Mouse (Mus musculus) testis, adult 2 months (tissue): Measurements from ENCODE around the gene Crot. TPM values are rescaled to one million over a fixed set of nuclear protein-coding genes. Genes with fewer than 3 reads are reported as not detected.

Experiments used
- H3K27ac ChIP-seq: fragments of 200-500 bp; 2 replicates; pipeline ENCODE4 v1.5.1; 2012; ENCODE audit warnings: low read depth, low read length; ENCODE audit not compliant: control insufficient read depth, insufficient read depth
- H3K27me3 ChIP-seq: fragments of 200-500 bp; 2 replicates; pipeline ENCODE4 v1.6.1; 2012; ENCODE audit warnings: mild to moderate bottlenecking, low read length, moderate library complexity; ENCODE audit not compliant: control insufficient read depth, insufficient read depth
- H3K36me3 ChIP-seq: fragments of 200-500 bp; 2 replicates; pipeline ENCODE4 v1.6.1; 2012; ENCODE audit warnings: mild to moderate bottlenecking, low read length; ENCODE audit not compliant: control insufficient read depth, insufficient read depth
- H3K4me1 ChIP-seq: fragments of 200-500 bp; 2 replicates; pipeline ENCODE4 v1.6.1; 2012; ENCODE audit warnings: low read length; ENCODE audit not compliant: control insufficient read depth, insufficient read depth
- H3K4me3 ChIP-seq: fragments of 200-500 bp; 2 replicates; pipeline ENCODE4 v1.5.1; 2012; ENCODE audit warnings: low read depth, mild to moderate bottlenecking, low read length, moderate library complexity, mixed read lengths; ENCODE audit not compliant: control insufficient read depth
- CTCF ChIP-seq: fragments of 200-500 bp; IDR thresholded peaks from 2 replicates; pipeline ENCODE4 v1.5.1; 2012; ENCODE audit warnings: low read depth, mild to moderate bottlenecking, inconsistent platforms, low read length, moderate library complexity; ENCODE audit not compliant: control insufficient read depth, insufficient read depth, insufficient replicate concordance
- POLR2A ChIP-seq: fragments of 200-500 bp; IDR thresholded peaks from 2 replicates; pipeline ENCODE4 v1.6.1; 2012; ENCODE audit warnings: low read depth, mild to moderate bottlenecking, inconsistent platforms, low read length, moderate library complexity; ENCODE audit not compliant: control insufficient read depth
- polyA plus RNA-seq: library from polyadenylated mRNA; depleted of rRNA; stranded (reverse); fragments of >200 nt; gene quantifications from 2 replicates; pipeline ENCODE4 v1.2.3, GENCODE M21; 2012

Crot gene
- polyA plus RNA-seq, 1 experiment: 3.8 TPM

DNA sequence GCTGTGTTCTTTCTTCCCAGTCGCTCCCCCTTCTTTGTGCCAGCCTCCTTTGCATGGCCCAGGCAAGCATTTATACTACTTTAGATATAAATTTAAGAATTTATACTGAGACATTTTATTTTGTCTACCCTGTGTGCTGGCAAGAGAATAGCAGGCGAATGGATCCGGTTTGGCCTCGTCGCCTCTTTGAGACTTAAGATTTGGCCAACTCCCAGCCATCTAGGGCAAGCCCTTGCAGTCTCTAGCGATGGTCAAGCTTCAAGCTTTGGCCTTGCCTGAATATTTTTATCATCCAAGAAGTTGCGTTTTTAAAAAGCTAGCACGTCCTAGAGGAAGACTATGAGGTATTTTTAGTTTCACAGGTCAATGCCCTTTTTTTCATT is 380 bp upstream of the Crot start:
- Histone ChIP-seq H3K36me3 (no peaks in the 10 kb centered on the region), H3K4me1 (peaks cover 3% of the 10 kb centered on the region; the same call in 1 of the 2 replicates), H3K27ac (peak overlapping the region; percentile 46; the same call in 1 of the 2 replicates), H3K4me3 (peak overlapping the region; percentile 91), H3K27me3 (no peaks in the 10 kb centered on the region)
- TF ChIP-seq CTCF (no peak), POLR2A (no peak)

DNA sequence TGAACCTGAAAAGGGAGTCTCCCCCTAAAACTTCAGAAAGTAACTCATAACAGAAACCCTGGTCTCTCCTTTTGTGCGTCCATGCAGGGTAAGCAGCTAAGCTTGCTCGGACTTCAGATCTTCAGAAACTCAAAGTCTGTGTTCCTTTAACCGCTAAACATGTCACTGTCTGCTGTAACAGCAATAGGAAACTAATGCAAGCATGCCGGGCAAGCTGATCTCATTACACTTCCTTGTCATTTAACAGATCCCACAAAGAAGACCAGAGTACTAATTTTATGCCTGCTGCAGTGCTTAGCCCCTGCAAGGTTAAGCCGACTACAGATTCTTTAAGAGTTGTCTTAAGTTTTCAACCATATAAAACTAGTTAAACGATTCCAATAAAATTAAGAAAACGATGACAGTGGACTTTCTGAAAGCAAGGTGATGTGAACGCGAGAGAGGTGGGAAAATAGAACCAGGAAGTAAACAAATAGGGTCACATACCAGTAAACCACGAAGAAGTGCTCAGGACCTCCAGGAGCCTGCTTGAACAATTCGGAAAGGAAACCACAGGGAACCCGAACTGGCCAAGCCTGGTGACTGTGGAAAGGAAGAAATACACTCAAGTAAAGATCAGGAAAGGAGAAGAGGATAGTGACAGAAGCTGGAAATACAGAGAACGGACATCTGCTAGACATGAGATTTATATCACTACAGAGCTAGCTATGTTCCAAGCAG is 998 bp downstream of the Crot start:
- Histone ChIP-seq H3K4me1 (peaks cover 3% of the 10 kb centered on the region; the same call in 1 of the 2 replicates), H3K27me3 (no peaks in the 10 kb centered on the region), H3K36me3 (no peaks in the 10 kb centered on the region), H3K4me3 (peak overlapping the region; percentile 91), H3K27ac (no peak overlapping the region)
- TF ChIP-seq CTCF (no peak), POLR2A (no peak)

DNA sequence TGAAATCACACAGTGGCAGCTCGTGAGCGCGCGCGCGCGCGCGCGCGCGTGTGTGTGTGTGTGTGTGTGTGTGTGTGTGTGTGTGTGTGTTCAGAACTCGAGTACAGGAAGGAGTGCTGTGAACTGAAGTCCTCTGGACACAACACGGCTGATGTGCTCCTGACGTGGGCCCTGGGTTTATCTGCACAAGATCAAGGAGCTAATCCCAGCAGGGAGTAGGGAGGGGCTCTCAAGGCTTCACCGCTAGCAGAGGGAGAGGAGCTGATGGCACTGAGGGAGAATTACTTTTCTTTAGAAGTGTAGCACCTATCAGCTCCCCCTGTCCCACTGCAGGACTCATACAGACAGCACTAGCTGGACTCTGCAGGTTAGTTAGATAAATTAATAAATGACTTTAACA is 5.5 kb downstream of the Crot start:
- Histone ChIP-seq H3K27ac (no peak overlapping the region), H3K27me3 (no peaks in the 10 kb centered on the region), H3K4me3 (no peak overlapping the region), H3K4me1 (peaks cover 3% of the 10 kb centered on the region; the same call in 1 of the 2 replicates), H3K36me3 (peaks cover 3% of the 10 kb centered on the region; the same call in 1 of the 2 replicates)
- no peak for TF ChIP-seq CTCF
- no peak for TF ChIP-seq POLR2A

DNA sequence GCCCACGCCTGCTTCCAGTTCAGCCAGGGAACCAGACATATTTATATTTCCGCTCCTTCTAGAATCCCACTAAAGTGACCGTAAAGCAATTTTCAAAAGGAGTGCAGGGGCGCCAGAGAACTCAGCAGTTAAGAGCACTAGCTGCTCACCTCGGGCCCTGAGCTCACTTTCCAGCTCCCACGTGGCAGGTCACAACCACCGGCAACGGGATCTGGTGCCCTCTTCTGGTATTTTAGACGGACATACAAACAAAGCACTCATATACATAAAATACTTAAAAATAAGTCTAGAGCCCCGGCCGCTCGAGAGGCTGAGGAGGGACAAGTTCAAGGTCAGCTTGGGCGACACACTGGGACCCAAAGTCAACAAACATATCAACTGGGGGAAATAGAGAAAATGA is 6.6 kb downstream of the Crot start:
- no peak overlapping the region for H3K27ac ChIP-seq
- H3K27me3 ChIP-seq: no peaks in the 10 kb centered on the region
- no peak for TF ChIP-seq CTCF
- TF ChIP-seq POLR2A: no peak
- peaks cover 3% of the 10 kb centered on the region; the same call in 1 of the 2 replicates for H3K36me3 ChIP-seq
- no peaks in the 10 kb centered on the region for H3K4me1 ChIP-seq
- no peak overlapping the region for H3K4me3 ChIP-seq

DNA sequence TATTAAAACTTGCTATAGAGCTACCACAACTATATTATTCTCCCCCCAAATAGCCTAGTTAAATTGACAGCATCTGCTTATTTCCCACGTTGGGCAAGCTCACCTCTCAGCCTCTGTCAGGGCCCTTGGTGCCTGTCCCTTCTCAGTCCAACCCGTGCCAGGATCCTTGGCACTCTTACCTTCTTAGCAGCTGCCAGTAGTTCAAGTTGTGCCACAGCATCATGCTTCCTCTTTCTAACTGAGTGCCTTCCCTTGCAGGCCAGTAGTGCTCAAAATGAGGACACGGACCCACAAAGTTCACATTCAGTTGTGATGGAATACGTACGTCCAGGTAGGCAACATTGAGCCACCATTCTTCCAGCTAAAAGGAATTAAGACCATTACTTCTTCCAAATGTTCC is 9.2 kb downstream of the Crot start:
- Histone ChIP-seq H3K36me3 (peaks cover 4% of the 10 kb centered on the region), H3K4me3 (no peak overlapping the region), H3K4me1 (no peaks in the 10 kb centered on the region), H3K27me3 (no peaks in the 10 kb centered on the region), H3K27ac (no peak overlapping the region)
- TF ChIP-seq CTCF (no peak), POLR2A (no peak)

DNA sequence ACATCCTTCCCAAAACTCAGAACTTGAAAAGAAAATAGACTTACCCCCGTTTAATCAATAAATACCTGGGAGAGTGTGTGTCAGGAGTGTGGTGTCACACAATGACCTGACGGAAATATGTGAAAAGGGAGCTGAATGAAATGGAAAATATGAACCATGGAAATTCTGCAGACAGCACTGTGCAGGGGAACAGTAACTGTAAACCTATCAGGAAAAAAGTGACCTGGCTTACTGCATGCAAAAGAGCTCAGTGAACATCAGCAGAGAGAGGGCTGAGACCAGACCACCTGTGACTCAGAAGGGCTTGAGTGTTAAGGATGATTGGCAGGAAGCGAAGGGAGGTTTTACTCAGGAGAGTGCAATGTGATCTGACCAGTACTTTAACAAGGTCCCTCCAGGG is 11.7 kb downstream of the Crot start:
- Histone ChIP-seq H3K27me3 (no peaks in the 10 kb centered on the region), H3K27ac (no peak overlapping the region), H3K36me3 (peaks cover 4% of the 10 kb centered on the region), H3K4me1 (no peaks in the 10 kb centered on the region), H3K4me3 (no peak overlapping the region)
- TF ChIP-seq CTCF (no peak), POLR2A (no peak)

DNA sequence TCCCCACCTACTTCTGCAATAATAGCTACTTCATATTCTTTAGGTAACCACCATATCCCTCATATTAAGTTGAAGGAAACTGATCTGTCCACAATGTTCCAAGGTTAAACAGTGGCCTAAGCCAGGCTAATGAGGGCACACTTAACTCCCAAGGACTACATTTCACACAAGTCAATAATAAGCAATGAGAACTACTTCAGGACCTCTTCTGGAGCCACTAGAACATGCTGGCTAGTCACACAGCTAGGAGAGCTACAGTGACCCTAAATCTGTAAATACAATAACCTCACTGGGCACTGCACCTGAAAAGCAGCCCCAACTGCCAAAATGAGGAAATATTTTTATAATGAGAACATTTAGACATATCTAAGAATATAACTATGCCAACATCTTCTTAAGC is 22.4 kb downstream of the Crot start:
- Histone ChIP-seq H3K4me3 (no peak overlapping the region), H3K4me1 (no peaks in the 10 kb centered on the region), H3K27ac (no peak overlapping the region), H3K27me3 (no peaks in the 10 kb centered on the region), H3K36me3 (peaks cover 2% of the 10 kb centered on the region; the same call in 1 of the 2 replicates)
- TF ChIP-seq POLR2A (no peak), CTCF (no peak)
